Mouse (Mus musculus) kidney, postnatal 25 days (tissue): Measurements from ENCODE around the gene Cc2d2a.

Experiments
- DNase-seq, 2 experiments: peaks; one replicate each; pipeline ENCODE4 v3.0.0; 2021; ENCODE audit warnings: mixed read lengths in 2 of 2

The Cc2d2a gene

GRCm38 (mm10) chr5:43728375-43729165 is 66.4 kb downstream of the Cc2d2a start:
- no peak for DNase-seq

- DNase-seq, result no peak
Observed at GRCm38 (mm10) chr5:43732381-43732780, 70.2 kb downstream of the Cc2d2a start.

- DNase-seq, result no peak
Observed at GRCm38 (mm10) chr5:43744187-43744586, 82.0 kb downstream of the Cc2d2a start.

GRCm38 (mm10) chr5:43745156-43745555 is 83.0 kb downstream of the Cc2d2a start:
- DNase-seq, result peak in 1 of 2 experiments; percentile 5

GRCm38 (mm10) chr5:43748039-43748438 is 85.9 kb downstream of the Cc2d2a start:
- DNase-seq, result no peak

- no peak for DNase-seq
Observed at GRCm38 (mm10) chr5:43749092-43749491, 86.9 kb downstream of the Cc2d2a start.

- DNase-seq, result no peak
Observed at GRCm38 (mm10) chr5:43770618-43771354, 108.6 kb downstream of the Cc2d2a start.

GRCm38 (mm10) chr5:43771555-43771954 is 109.4 kb downstream of the Cc2d2a start:
- no peak for DNase-seq

- no peak for DNase-seq
Observed at GRCm38 (mm10) chr5:43776407-43776806, 114.3 kb downstream of the Cc2d2a start.

- no peak for DNase-seq
Observed at GRCm38 (mm10) chr5:43776993-43777392, 114.8 kb downstream of the Cc2d2a start.

GRCm38 (mm10) chr5:43778583-43778982 is 116.4 kb downstream of the Cc2d2a start:
- no peak for DNase-seq

GRCm38 (mm10) chr5:43781423-43781976 is 119.4 kb downstream of the Cc2d2a start:
- DNase-seq, result peak; percentile 27 to 64

- DNase-seq, result peak; percentile 76 to 91
Observed at GRCm38 (mm10) chr5:43781977-43782930, 120.1 kb downstream of the Cc2d2a start.

GRCm38 (mm10) chr5:43783996-43784395 is 121.8 kb downstream of the Cc2d2a start:
- no peak for DNase-seq

GRCm38 (mm10) chr5:43786607-43787006 is 124.5 kb downstream of the Cc2d2a start:
- no peak for DNase-seq

GRCm38 (mm10) chr5:43787976-43788752 is 126.0 kb downstream of the Cc2d2a start:
- no peak for DNase-seq
